Mouse (Mus musculus) heart, embryonic 14.5 days (tissue): ENCODE measurements around the gene Cops7b. TPM values are rescaled to one million over a fixed set of nuclear protein-coding genes. Genes with fewer than 3 reads are reported as not detected.
"Not testable (repeated sequence)": the region's sequence is repeated elsewhere in the genome, so short reads cannot be mapped to it uniquely, and the experiment has no call there.

Source experiments
- ATAC-seq: fragments of 200-750 bp; cut with Nextera tagmentation; 2 replicates; pipeline ENCODE4 v1.8.0; 2017; ENCODE audit warnings: low read depth, moderate TSS enrichment; ENCODE audit not compliant: insufficient number of reproducible peaks, insufficient read depth, low FRiP score
- H3K27ac ChIP-seq, 2 experiments: fragments of 200-500 bp in 1 of 2; fragments of 300-500 bp in 1 of 2; sonication (generic) in 1 of 2; replicated peaks in 1 of 2; 2 replicates each; pipeline ENCODE4 v1.5.1; 2012 to 2014; ENCODE audit warnings: low read depth in 2 of 2, low read length in 2 of 2, control low read depth in 1 of 2, mild to moderate bottlenecking in 1 of 2, mixed read lengths in 1 of 2; ENCODE audit not compliant: control insufficient read depth in 1 of 2, insufficient read depth in 1 of 2
- H3K27me3 ChIP-seq: fragments of 300-500 bp; sonication (generic); 2 replicates; pipeline ENCODE4 v1.6.1; 2014; ENCODE audit warnings: mild to moderate bottlenecking, low read length, control low read depth; ENCODE audit not compliant: control insufficient read depth, insufficient read depth
- H3K36me3 ChIP-seq: fragments of 300-500 bp; sonication (generic); 2 replicates; pipeline ENCODE4 v1.6.1; 2014; ENCODE audit warnings: mild to moderate bottlenecking, control low read depth, low read length, mixed read lengths; ENCODE audit not compliant: control insufficient read depth, insufficient read depth
- H3K4me1 ChIP-seq, 2 experiments: fragments of 200-500 bp in 1 of 2; fragments of 300-500 bp in 1 of 2; sonication (generic) in 1 of 2; 2 replicates each; pipeline ENCODE4 v1.6.1; 2012 to 2014; ENCODE audit warnings: low read length in 2 of 2, control low read depth in 1 of 2, mixed read lengths in 1 of 2; ENCODE audit not compliant: control insufficient read depth in 2 of 2, insufficient read depth in 2 of 2
- H3K4me2 ChIP-seq: fragments of 300-500 bp; sonication (generic); 2 replicates; pipeline ENCODE4 v1.6.1; 2014; ENCODE audit warnings: mild to moderate bottlenecking, low read length
- H3K4me3 ChIP-seq, 2 experiments: fragments of 200-500 bp in 1 of 2; fragments of 300-500 bp in 1 of 2; sonication (generic) in 1 of 2; 2 replicates each; pipeline ENCODE4 v1.5.1; 2012 to 2014; ENCODE audit warnings: low read length in 2 of 2, mild to moderate bottlenecking in 2 of 2, control low read depth in 1 of 2, low read depth in 1 of 2, moderate library complexity in 1 of 2; ENCODE audit not compliant: control insufficient read depth in 1 of 2, insufficient read depth in 1 of 2
- H3K9ac ChIP-seq: fragments of 300-500 bp; sonication (generic); 2 replicates; pipeline ENCODE4 v1.6.1; 2014; ENCODE audit warnings: mild to moderate bottlenecking, low read length
- H3K9me3 ChIP-seq: fragments of 300-500 bp; sonication (generic); 2 replicates; pipeline ENCODE4 v1.6.1; 2016; ENCODE audit warnings: low read length, control low read depth; ENCODE audit not compliant: control insufficient read depth
- WGBS: fragments of 180-500 bp; shearing (Covaris S2); extraction: QIAGEN DNeasy Blood & Tissue Kit; methylation state at CpG from one replicate; pipeline ENCODE4 v1.1.7; 2014; 5-methylcytosine and 5-hydroxymethylcytosine counted together
- polyA plus RNA-seq: library from polyadenylated mRNA; unstranded; fragments of >200 nt; fragmentation: Nextera tagmentation; extraction: Ambion mirVana; gene quantifications from 2 replicates; pipeline ENCODE4 v1.2.1, GENCODE M21; 2014

Cops7b gene
- polyA plus RNA-seq: 20.7 and 20.9 TPM in 2 replicates

DNA sequence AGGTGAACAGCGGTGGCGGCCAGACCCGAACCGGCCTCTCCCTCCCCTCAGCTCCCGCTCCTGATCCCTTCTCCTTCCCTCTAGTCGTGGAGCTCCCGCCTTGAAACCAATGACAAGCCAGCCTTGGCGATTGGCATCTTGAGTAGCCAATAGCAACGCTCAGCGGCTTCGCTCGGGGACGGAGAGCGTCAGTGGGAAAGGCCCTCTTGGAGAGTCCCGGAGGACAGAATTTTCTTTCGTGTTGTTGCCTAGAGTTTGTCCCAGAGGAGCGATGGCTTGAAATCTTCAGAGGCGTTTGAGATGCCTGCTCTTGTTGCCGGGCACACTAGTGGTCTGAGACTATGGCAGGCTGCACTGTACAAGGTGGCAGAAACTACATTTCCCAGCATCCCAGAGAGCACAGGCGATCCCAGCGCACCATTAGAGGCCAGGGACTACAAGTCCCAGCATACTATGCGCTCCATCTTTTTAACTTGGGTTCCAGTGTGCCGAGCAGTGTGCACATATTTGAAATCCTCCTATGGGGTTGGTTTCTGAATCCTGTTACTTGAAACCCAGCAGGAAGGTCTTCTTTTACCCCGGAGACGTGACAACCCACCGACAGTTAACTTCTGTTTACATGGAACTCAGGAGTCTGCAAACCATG, at the start of gene Cops7b, which contains the start of gene Pde6d:
Cops7b (plus strand) TSS at position 454 of the 646 bp plus-strand sequence.
Pde6d (minus strand) TSS at position 179 of the 646 bp plus-strand sequence.
- Histone ChIP-seq H3K9ac (peak within 1 kb of the TSS; percentile 90), H3K27ac (peak within 1 kb of the TSS; percentile 43 to 74; a peak in 3 of 4 replicates), H3K4me1 (peaks cover 6 to 20% of the 10 kb centered on the region in 2 experiments), H3K36me3 (no peaks in the 10 kb centered on the region), H3K9me3 (no peaks in the 10 kb centered on the region), H3K4me3 (peak within 1 kb of the TSS; percentile 90 to 93), H3K4me2 (peak within 1 kb of the TSS; percentile 81), H3K27me3 (no peaks in the 10 kb centered on the region)
- ATAC-seq: peak; percentile 93
- WGBS: 1% methylated on average over 26 of the region's 26 CpGs

DNA sequence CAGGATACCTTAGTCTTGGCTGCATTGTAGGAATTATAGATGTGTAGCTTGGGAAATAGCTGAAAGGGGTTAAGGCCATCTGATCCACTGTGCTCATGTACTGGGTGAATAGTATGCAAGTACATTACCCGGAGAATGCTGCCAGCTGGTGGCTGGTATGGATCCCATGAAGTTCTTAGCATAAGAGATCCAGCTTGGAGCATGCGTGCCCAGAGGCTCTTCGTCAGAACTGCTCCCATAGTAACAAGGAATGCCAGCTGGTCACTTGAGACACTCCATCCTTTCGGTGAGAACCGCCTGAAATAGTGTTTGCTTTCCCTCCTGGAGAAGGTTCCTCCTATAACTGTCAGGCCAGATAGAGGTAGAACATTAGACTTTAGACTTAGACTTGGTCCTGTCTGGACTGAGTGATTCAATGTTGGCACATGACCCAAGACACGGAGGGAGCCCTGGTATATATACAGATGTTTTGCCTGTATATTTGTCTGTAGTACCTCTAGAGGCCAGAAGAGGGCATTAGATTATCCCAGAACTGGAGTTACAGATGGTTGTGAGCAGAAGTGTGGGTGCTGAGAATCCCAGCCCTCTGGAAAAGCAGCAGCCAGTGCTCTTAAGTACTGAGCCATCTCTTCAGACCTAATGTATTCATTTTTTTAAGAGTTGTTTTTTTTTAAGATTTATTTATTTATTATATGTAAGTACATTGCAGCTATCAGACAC, 49.1 kb upstream of the Cops7b start:
- ATAC-seq: no peak
- Histone ChIP-seq H3K4me1 (peaks cover 5 to 25% of the 10 kb centered on the region in 2 experiments), H3K9me3 (no peaks in the 10 kb centered on the region), H3K4me2 (no peak overlapping the region), H3K4me3 (no peak overlapping the region), H3K36me3 (peaks cover 28% of the 10 kb centered on the region), H3K27me3 (no peaks in the 10 kb centered on the region), H3K27ac (no peak overlapping the region), H3K9ac (no peak overlapping the region)
- WGBS: 77% methylated on average over 6 of the region's 6 CpGs

DNA sequence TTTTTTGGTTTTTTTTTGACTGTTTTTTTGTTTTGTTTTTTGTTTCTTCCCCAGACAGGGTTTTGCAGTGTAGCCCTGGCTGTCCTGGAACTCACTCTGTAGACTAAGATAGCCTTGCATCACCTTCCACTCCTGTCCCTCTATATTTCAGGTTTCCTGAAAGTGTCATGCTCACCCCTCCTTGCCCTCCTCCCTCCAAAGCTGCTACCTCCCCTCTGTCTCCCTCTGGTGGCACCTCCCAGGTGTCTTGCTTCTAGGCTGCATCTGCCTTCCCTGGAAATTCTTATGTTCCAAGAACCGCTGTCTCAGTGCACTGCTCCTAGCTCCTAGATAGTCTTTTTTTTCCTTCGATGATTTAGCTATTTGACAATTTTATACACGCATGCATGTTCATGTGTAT, 44.3 kb upstream of the Cops7b start:
- H3K4me1 ChIP-seq: no peaks in the 10 kb centered on the region
- H3K27ac ChIP-seq: no peak overlapping the region
- H3K4me2 ChIP-seq: no peak overlapping the region
- 53% methylated on average over 3 of the region's 3 CpGs for WGBS
- no peak overlapping the region for H3K4me3 ChIP-seq
- H3K27me3 ChIP-seq: no peaks in the 10 kb centered on the region
- H3K36me3 ChIP-seq: peaks cover 23% of the 10 kb centered on the region
- ATAC-seq: no peak
- H3K9me3 ChIP-seq: no peaks in the 10 kb centered on the region
- H3K9ac ChIP-seq: no peak overlapping the region

DNA sequence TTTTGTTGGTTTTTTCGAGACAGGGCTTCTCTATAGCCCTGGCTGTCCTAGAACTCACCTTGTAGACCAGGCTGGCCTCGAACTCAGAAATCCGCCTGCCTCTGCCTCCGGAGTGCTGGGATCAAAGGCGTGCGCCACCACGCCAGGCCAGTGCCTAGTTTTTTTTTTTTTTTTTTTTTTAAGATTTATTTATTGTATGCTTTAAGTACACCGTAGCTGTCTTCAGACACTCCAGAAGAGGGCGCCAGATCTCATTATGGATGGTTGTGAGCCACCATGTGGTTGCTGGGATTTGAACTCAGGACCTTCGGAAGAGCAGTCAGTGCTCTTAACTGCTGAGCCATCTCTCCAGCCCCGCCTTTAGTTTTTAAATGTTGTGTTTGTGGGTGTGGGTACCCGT, 43.1 kb upstream of the Cops7b start:
- 82% methylated on average over 12 of the region's 12 CpGs for WGBS
- not testable (repeated sequence) for H3K27ac ChIP-seq, H3K4me2 ChIP-seq, H3K4me1 ChIP-seq, H3K27me3 ChIP-seq, H3K4me3 ChIP-seq, H3K9ac ChIP-seq, H3K9me3 ChIP-seq, ATAC-seq
- H3K36me3 ChIP-seq: peaks cover 35% of the 10 kb centered on the region

DNA sequence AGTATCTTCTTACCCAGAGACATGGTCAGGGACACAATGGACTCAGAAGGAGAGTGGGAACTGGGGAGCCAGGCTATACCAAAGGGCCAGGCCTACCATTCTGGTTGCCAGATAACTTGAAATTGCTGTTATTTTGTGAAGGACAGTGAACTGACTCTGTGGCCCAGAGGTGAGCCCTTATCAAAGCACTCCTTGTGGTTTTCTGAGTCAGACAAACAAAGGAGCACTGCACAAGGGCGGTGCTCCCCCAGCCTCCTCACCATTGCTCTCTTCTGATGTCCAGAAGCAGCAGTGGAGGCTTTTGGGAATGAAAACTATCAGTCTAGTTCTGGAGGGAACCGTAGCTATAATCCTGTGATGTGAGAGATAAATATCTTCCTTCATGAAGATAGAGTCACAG, 40.1 kb upstream of the Cops7b start:
- 84% methylated on average over 2 of the region's 2 CpGs for WGBS
- Histone ChIP-seq H3K27ac (no peak overlapping the region), H3K4me1 (no peaks in the 10 kb centered on the region), H3K4me2 (no peak overlapping the region), H3K9me3 (no peaks in the 10 kb centered on the region), H3K36me3 (peaks cover 63% of the 10 kb centered on the region), H3K4me3 (no peak overlapping the region), H3K27me3 (no peaks in the 10 kb centered on the region), H3K9ac (no peak overlapping the region)
- ATAC-seq: no peak

DNA sequence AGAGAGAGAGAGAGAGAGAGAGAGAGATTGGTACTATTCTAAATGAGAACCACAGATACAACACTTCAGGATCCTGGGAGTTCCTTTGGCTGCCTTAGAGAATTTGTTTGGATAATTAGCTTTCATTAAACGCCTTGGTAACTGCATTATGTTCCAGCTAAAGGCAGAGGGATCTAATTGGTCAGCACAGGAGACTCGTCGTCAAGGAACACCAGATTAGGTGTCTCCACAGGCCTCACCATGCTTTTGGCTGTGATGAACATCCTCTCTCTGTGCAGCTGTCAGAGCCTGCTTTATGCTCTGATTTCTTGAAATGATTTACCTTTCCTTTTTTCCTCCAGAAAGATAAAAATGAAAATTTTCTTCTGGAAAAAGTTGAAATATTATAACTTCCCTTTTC, 35.9 kb upstream of the Cops7b start:
- Histone ChIP-seq H3K4me1 (peaks cover 0 to 6% of the 10 kb centered on the region in 2 experiments; a peak in 2 of 4 replicates), H3K27ac (no peak overlapping the region), H3K9me3 (no peaks in the 10 kb centered on the region), H3K4me2 (no peak overlapping the region), H3K27me3 (no peaks in the 10 kb centered on the region), H3K4me3 (no peak overlapping the region), H3K36me3 (peaks cover 59% of the 10 kb centered on the region), H3K9ac (no peak overlapping the region)
- ATAC-seq: no peak
- 70% methylated on average over 3 of the region's 3 CpGs for WGBS

DNA sequence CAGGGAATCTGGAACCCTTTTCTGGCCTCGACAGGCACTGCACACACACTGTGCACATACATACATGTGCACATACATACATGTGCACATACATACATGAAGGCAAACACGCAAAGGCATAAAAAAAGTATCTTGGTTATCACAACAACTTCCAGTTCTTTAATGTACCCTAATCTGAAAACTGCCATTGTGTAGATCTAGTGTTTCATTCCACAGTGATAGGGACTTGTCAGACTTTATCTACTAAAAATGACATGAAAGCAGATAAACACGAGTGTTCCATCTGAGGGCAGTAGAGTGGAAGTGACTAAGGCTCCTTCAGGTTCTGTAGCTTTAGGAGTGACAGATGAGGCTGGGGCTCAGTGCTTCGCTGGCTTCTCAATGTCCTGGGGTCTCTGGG, 31.4 kb upstream of the Cops7b start:
- Histone ChIP-seq H3K4me1 (peaks cover 3 to 11% of the 10 kb centered on the region in 2 experiments; a peak in 3 of 4 replicates), H3K9me3 (no peaks in the 10 kb centered on the region), H3K4me2 (no peak overlapping the region), H3K27me3 (no peaks in the 10 kb centered on the region), H3K27ac (no peak overlapping the region), H3K4me3 (no peak overlapping the region), H3K36me3 (peaks cover 22% of the 10 kb centered on the region), H3K9ac (no peak overlapping the region)
- WGBS: 63% methylated on average over 4 of the region's 4 CpGs
- no peak for ATAC-seq
